Mouse (Mus musculus) CH12.LX (cell line): ENCODE measurements around the gene Rcvrn. TPM values are rescaled to one million over a fixed set of nuclear protein-coding genes. Genes with fewer than 3 reads are reported as not detected.

Experiments used
- DNase-seq: peaks from one replicate; pipeline ENCODE4 v3.0.0-alpha.2; 2013; ENCODE audit errors: extremely low read depth
- H3K27ac ChIP-seq: 2 replicates; pipeline ENCODE4 v1.5.1; 2012; ENCODE audit warnings: low read depth, mild to moderate bottlenecking, control low read depth, moderate library complexity; ENCODE audit not compliant: insufficient read depth
- H3K27me3 ChIP-seq: replicated peaks from 2 replicates; pipeline ENCODE3; 2012; ENCODE audit warnings: inconsistent platforms
- H3K36me3 ChIP-seq, 2 experiments: replicated peaks in 1 of 2; 2 replicates each; pipeline versions ENCODE3 to v1.6.1; 2012; ENCODE audit warnings: inconsistent platforms in 1 of 2, low read length in 1 of 2, mild to moderate bottlenecking in 1 of 2, mixed read lengths in 1 of 2, moderate library complexity in 1 of 2; ENCODE audit not compliant: control insufficient read depth in 1 of 2, insufficient read depth in 1 of 2
- H3K4me1 ChIP-seq, 2 experiments: 2 replicates each; pipeline ENCODE4 v1.6.1; 2012; ENCODE audit warnings: inconsistent platforms in 1 of 2, moderate library complexity in 1 of 2; ENCODE audit not compliant: insufficient read depth in 2 of 2, control insufficient read depth in 1 of 2
- H3K4me2 ChIP-seq: 2 replicates; pipeline ENCODE4 v1.6.1; 2012; ENCODE audit warnings: low read depth, mild to moderate bottlenecking, control low read depth; ENCODE audit not compliant: poor library complexity, insufficient read depth, severe bottlenecking
- H3K4me3 ChIP-seq, 3 experiments: fragments of 150-350 bp in 1 of 3; sonication (generic) in 1 of 3; replicated peaks in 1 of 3; 2 replicates each; pipeline versions ENCODE3 to v1.5.1; 2011 to 2012; ENCODE audit warnings: low read depth in 2 of 3, low read length in 2 of 3, mild to moderate bottlenecking in 2 of 3, moderate library complexity in 2 of 3, control low read depth in 1 of 3, improper control_type of control experiment in 1 of 3, inconsistent platforms in 1 of 3, mixed read lengths in 1 of 3; ENCODE audit not compliant: poor library complexity in 1 of 3
- H3K79me2 ChIP-seq: replicated peaks from 2 replicates; pipeline ENCODE4 v1.6.1; 2012; ENCODE audit warnings: mild to moderate bottlenecking, moderate library complexity; ENCODE audit not compliant: control insufficient read depth, poor library complexity, insufficient read depth, severe bottlenecking; ENCODE audit errors: extremely low read depth
- H3K9ac ChIP-seq: 2 replicates; pipeline ENCODE4 v1.6.1; 2012; ENCODE audit warnings: low read depth, mild to moderate bottlenecking, control low read depth, moderate library complexity; ENCODE audit not compliant: insufficient read depth
- H3K9me3 ChIP-seq: replicated peaks from 2 replicates; pipeline ENCODE3; 2012; ENCODE audit warnings: low read length, inconsistent platforms, mixed read lengths
- CHD2 ChIP-seq: IDR thresholded peaks from 2 replicates; pipeline ENCODE4 v1.6.1; 2011; ENCODE audit warnings: low read length, improper control_type of control experiment
- CTCF ChIP-seq, 2 experiments: IDR thresholded peaks in 1 of 2; conservative IDR thresholded peaks in 1 of 2; 2 replicates each; pipeline ENCODE4 v1.5.1; 2011 to 2012; ENCODE audit warnings: low read depth in 2 of 2, low read length in 2 of 2, improper control_type of control experiment in 1 of 2, inconsistent platforms in 1 of 2, mild to moderate bottlenecking in 1 of 2, moderate library complexity in 1 of 2
- EP300 ChIP-seq: IDR thresholded peaks from 2 replicates; pipeline ENCODE4 v1.6.1; 2011; ENCODE audit warnings: low read length, improper control_type of control experiment
- GABPA ChIP-seq: IDR thresholded peaks from 2 replicates; pipeline ENCODE4 v1.6.1; 2012; ENCODE audit warnings: low read depth, low read length, improper control_type of control experiment, inconsistent platforms; ENCODE audit not compliant: insufficient replicate concordance
- HCFC1 ChIP-seq: IDR thresholded peaks from 2 replicates; pipeline ENCODE4 v1.6.1; 2012; ENCODE audit warnings: low read depth, mild to moderate bottlenecking, inconsistent platforms, low read length, improper control_type of control experiment
- IRF4 ChIP-seq: IDR thresholded peaks from 2 replicates; pipeline ENCODE4 v1.6.1; 2014; ENCODE audit warnings: low read depth, mild to moderate bottlenecking, inconsistent platforms, low read length, improper control_type of control experiment
- KAT2A ChIP-seq: IDR thresholded peaks from 2 replicates; pipeline ENCODE4 v1.6.1; 2012; ENCODE audit warnings: low read length, improper control_type of control experiment, inconsistent platforms; ENCODE audit not compliant: insufficient replicate concordance
- MAFK ChIP-seq: IDR thresholded peaks from 2 replicates; pipeline ENCODE4 v1.6.1; 2011; ENCODE audit warnings: low read length, improper control_type of control experiment; ENCODE audit not compliant: insufficient replicate concordance
- MAX ChIP-seq: IDR thresholded peaks from 2 replicates; pipeline ENCODE4 v1.6.1; 2011; ENCODE audit warnings: low read length, improper control_type of control experiment
- PAX5 ChIP-seq: IDR thresholded peaks from 2 replicates; pipeline ENCODE4 v1.6.1; 2012; ENCODE audit warnings: low read length, inconsistent platforms, mixed read lengths
- POLR2A ChIP-seq: IDR thresholded peaks from 2 replicates; pipeline ENCODE4 v1.6.1; 2011; ENCODE audit warnings: low read depth, mild to moderate bottlenecking, improper control_type of control experiment, low read length
- POLR2AphosphoS2 ChIP-seq: IDR thresholded peaks from 2 replicates; pipeline ENCODE4 v1.6.1; 2011; ENCODE audit warnings: low read depth, low read length, improper control_type of control experiment
- RCOR1 ChIP-seq: conservative IDR thresholded peaks from 2 replicates; pipeline ENCODE4 v1.6.1; 2012; ENCODE audit warnings: low read depth, mild to moderate bottlenecking, inconsistent platforms, low read length, improper control_type of control experiment
- SMC3 ChIP-seq: IDR thresholded peaks from 2 replicates; pipeline ENCODE4 v1.6.1; 2011; ENCODE audit warnings: low read depth, low read length, improper control_type of control experiment
- TBP ChIP-seq: conservative IDR thresholded peaks from 2 replicates; pipeline ENCODE4 v1.6.1; 2011; ENCODE audit warnings: low read depth, low read length, improper control_type of control experiment
- TCF12 ChIP-seq: IDR thresholded peaks from 2 replicates; pipeline ENCODE4 v1.6.1; 2014; ENCODE audit warnings: low read depth, mild to moderate bottlenecking, inconsistent platforms, low read length, improper control_type of control experiment
- USF1 ChIP-seq: IDR thresholded peaks from 2 replicates; pipeline ENCODE4 v1.6.1; 2014; ENCODE audit warnings: low read depth, mild to moderate bottlenecking, inconsistent platforms, low read length, improper control_type of control experiment
- ZC3H11A ChIP-seq: IDR thresholded peaks from 2 replicates; pipeline ENCODE4 v1.6.1; 2012; ENCODE audit warnings: low read depth, mild to moderate bottlenecking, inconsistent platforms, low read length, improper control_type of control experiment
- ZKSCAN1 ChIP-seq: IDR thresholded peaks from 2 replicates; pipeline ENCODE4 v1.6.1; 2012; ENCODE audit warnings: low read depth, inconsistent platforms, low read length, improper control_type of control experiment, borderline replicate concordance
- ZMIZ1 ChIP-seq: IDR thresholded peaks from 2 replicates; pipeline ENCODE4 v1.6.1; 2012; ENCODE audit warnings: low read depth, mild to moderate bottlenecking, inconsistent platforms, low read length, improper control_type of control experiment
- ZNF384 ChIP-seq: IDR thresholded peaks from 2 replicates; pipeline ENCODE4 v1.6.1; 2012; ENCODE audit warnings: low read depth, low read length, improper control_type of control experiment, inconsistent platforms
- dilution Hi-C: fragments of 300-500 bp; cut with MboI; formaldehyde crosslinking; loops from 2 replicates; pipeline ENCODE4 v1.14.3; 2020; ENCODE audit warnings: low sequenced_read_pairs; ENCODE audit not compliant: extremely low pct_unique_long_range_greater_than_20kb, extremely low pct_ligation_motif_present
- in situ Hi-C: fragments of 300-500 bp; cut with MboI; formaldehyde crosslinking; loops from 3 replicates; pipeline ENCODE4 v1.14.3; 2019; ENCODE audit warnings: low sequenced_read_pairs, low pct_ligation_motif_present, low pct_unique_long_range_greater_than_20kb, mixed read lengths
- polyA plus RNA-seq: library from polyadenylated mRNA; unstranded; fragments of >175 nt; gene quantifications from 2 replicates; pipeline ENCODE4 v1.2.1, GENCODE M21; 2012; ENCODE audit warnings: low read depth; ENCODE audit not compliant: insufficient read length
- total RNA-seq, 2 experiments: library from RNA; depleted of rRNA; stranded (reverse); fragments of 300-350 nt in 1 of 2; fragments of >200 nt in 1 of 2; gene quantifications; 2 replicates each; pipeline ENCODE4 v1.2.3; 2012 to 2014

Rcvrn gene
- total and polyA plus RNA-seq, 3 experiments = not detected

DNA sequence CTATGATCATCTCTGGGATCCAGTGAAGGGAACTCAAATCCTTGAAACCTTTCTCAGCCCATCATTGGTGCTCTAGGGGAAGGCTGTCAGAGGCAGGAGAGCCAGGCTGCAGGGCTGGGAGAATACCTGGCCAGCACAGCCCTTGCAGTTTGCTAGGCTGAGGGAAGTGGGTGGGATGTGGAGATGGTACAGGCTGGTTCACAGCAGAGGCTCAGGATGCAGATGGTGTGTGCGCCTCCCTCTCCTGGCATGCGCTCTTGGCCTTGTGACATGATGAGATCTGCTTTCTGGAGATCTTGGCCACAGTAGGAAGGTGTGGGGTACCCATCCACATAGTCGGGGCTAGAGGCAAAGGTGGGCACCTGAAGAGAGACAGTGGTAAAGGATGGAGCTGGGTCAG, 30.9 kb upstream of the Rcvrn start:
- no peaks in the 10 kb centered on the region for H3K9me3 ChIP-seq
- DNase-seq = no peak

DNA sequence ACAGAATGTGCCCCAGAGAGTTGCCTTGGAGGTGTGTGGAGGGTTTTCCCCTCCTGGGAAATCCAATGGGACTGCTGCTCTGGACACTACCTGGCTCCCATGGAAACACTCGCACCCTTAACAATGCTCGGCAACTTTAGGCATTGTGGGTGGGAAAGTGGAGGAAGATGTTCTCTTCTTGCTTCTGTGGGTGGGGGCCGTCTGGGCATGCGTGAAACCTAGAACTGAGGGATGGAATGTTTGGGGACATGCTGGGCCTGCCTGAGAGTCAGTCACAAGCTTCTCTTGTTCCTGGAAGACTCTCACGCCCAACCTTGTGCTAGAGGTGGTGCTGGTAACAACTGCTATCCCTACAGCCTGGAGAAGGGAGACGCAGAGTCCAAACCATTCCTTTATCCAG, 30.2 kb upstream of the Rcvrn start:
- H3K4me3 ChIP-seq = no peak overlapping the region
- no peaks in the 10 kb centered on the region for H3K9me3 ChIP-seq
- TF ChIP-seq TBP (no peak), MAX (no peak), MAFK (no peak), POLR2A (no peak)
- no peak overlapping the region for H3K27ac ChIP-seq
- peaks cover 0 to 2% of the 10 kb centered on the region in 2 experiments; a peak in 1 of 4 replicates for H3K4me1 ChIP-seq
- H3K27me3 ChIP-seq = no peaks in the 10 kb centered on the region
- dilution Hi-C loops (no loop called here), in situ Hi-C loops (no loop called here)
- no peaks in the 10 kb centered on the region for H3K79me2 ChIP-seq
- DNase-seq = no peak
- no peak overlapping the region for H3K9ac ChIP-seq
- no peak overlapping the region for H3K4me2 ChIP-seq
- H3K36me3 ChIP-seq = peaks cover 4 to 86% of the 10 kb centered on the region in 2 experiments

More for the DNA sequence above, 30.9 kb upstream of the Rcvrn start:
- Histone ChIP-seq H3K4me2 (no peak overlapping the region), H3K27me3 (no peaks in the 10 kb centered on the region), H3K36me3 (peaks cover 4 to 88% of the 10 kb centered on the region in 2 experiments), H3K4me1 (peaks cover 0 to 2% of the 10 kb centered on the region in 2 experiments; a peak in 1 of 4 replicates), H3K79me2 (no peaks in the 10 kb centered on the region), H3K9ac (no peak overlapping the region), H3K4me3 (no peak overlapping the region), H3K27ac (no peak overlapping the region)
- dilution Hi-C loops (no loop called here), in situ Hi-C loops (no loop called here)
- TF ChIP-seq GABPA (no peak), MAFK (no peak), EP300 (no peak), SMC3 (no peak), ZMIZ1 (no peak)

DNA sequence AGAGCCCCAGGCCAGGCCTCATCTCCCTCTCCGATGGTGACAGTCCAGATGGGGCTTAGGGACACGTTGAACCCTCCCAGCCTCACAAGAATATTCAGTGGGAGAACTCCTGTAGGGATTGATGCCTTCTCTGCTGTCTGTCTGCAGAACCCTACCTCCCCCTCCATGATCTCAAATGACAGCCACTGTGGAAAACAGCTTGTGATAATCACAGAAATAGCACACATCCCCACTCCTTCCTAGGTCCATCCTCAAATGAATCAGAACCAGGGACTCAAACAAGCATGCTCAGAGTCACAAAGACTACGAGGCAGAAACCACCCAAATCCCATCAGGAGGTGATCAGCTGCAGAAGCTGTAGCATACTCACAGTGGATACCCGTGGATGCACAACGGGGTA, 29.0 kb upstream of the Rcvrn start:
- peaks cover 0 to 2% of the 10 kb centered on the region in 2 experiments; a peak in 1 of 4 replicates for H3K4me1 ChIP-seq
- DNase-seq = no peak
- peaks cover 4 to 85% of the 10 kb centered on the region in 2 experiments for H3K36me3 ChIP-seq
- dilution Hi-C loops (no loop called here), in situ Hi-C loops (no loop called here)
- no peaks in the 10 kb centered on the region for H3K27me3 ChIP-seq
- no peaks in the 10 kb centered on the region for H3K79me2 ChIP-seq
- no peak overlapping the region for H3K9ac ChIP-seq
- H3K27ac ChIP-seq = no peak overlapping the region
- H3K9me3 ChIP-seq = no peaks in the 10 kb centered on the region
- TF ChIP-seq RCOR1 = no peak
- TF ChIP-seq KAT2A = no peak
- no peak for TF ChIP-seq POLR2AphosphoS2
- no peak for TF ChIP-seq CHD2
- TF ChIP-seq IRF4 = no peak
- TF ChIP-seq PAX5 = no peak
- TF ChIP-seq USF1 = no peak
- TF ChIP-seq CTCF (conservative IDR thresholded peaks at IDR 0.05 in 1 of 2, IDR thresholded peaks at IDR 0.05 in 1 of 2; ENCODE audit: low read depth in 2 of 2, low read length in 2 of 2) = no peak
- no peak for TF ChIP-seq ZKSCAN1
- TF ChIP-seq HCFC1 = no peak
- no peak for TF ChIP-seq TCF12
- TF ChIP-seq MAFK = no peak
- TF ChIP-seq SMC3 = no peak
- TF ChIP-seq ZNF384 = no peak
- no peak for TF ChIP-seq ZC3H11A
- TF ChIP-seq TBP = no peak
- H3K4me3 ChIP-seq = no peak overlapping the region
- no peak overlapping the region for H3K4me2 ChIP-seq
